Mouse (Mus musculus): ENCODE results near the gene Dgki. TPM values are rescaled to one million over a fixed set of nuclear protein-coding genes. Genes with fewer than 3 reads are reported as not detected.

Dgki gene
- polyA plus RNA-seq (2015; fragmentation: Nextera tagmentation; extraction: Ambion mirVana) = 0.14 and 0.19 TPM in 2 replicates

DNA sequence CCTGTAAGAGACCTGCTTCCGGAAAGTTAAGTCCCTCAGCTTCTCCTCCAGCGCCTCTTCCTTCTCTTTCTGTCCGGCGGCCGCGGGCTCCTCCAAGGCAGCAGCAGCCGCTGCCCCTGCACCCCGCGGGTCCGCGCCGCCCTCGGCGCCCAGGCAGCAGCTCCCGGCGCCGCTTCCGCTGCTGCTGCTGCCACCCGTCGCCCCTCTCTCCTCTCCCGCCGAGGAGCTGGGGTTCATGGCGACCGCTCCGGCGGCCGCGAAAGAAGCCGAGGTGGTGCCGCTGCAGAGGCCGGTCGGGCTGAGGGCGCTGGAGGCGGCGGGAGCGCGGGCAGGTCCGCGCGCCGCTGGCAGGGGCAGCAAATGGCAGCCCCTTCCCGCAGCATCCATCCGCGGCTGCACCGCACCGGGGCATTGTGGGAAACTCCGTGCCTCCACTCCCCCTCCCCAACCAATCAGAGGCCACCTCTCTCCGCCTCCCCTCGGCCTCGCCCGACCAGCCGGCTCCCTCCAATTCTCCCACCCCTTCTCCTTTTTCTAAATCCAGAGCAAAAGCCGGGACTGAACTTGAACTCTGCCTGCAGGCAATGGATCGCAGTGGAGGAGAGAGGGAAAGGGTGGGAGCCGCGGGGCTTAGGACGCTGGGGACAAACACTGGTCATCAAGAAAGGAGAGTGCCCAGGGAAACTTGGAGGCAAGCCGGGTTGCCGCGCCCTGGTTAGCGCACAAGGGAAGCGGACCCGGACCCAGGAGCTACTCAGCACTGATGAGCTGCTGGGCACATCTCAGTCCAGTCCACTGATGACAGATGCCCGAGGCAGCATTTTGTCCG is at the start of gene Dgki:
Gene Dgki (minus strand): TSS at position 623 of the 829 bp plus-strand sequence.
- DNase-seq (ENCODE audit: low spot score) = no peak

DNA sequence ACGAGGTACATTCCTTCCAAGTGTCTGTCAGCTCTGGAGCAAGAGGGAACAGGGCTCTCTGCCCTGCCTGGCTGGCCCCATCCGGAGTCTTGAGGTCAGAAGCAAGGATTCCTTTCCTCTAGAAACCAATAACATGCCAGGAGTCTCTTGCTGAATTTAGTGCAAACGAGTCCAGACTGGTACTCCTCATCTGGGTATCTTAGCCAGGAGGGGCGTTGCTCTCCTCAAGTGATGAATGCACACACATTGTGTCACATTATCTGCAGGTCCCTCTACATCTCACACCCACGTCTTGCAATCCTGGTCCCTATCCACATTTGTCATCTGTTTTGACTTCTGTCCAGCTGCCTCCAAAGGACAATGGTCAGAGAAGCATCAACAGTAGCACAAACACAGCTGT is 47.6 kb upstream of the Dgki start:
- no peak for DNase-seq (ENCODE audit: low spot score)

DNA sequence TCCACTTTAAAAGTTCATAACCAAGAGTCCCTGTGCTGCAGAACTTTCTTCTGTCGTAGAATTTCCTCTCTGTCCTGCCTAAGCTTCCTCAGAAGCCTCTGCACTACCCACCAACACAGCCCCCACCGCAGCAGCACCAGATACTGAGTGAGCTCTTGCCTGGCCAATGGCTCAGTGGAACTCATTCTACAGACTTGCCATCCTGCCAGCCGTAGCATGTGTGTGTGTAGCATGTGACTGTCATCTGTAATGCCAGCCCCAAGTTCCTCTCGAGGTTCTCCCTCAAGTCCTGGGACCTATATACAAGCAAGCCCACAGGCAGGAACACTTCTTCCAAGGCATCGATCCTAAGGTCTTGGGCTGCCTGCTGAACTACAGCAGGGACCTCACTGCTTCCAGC is 38.1 kb upstream of the Dgki start:
- no peak for DNase-seq (ENCODE audit: low spot score)

DNA sequence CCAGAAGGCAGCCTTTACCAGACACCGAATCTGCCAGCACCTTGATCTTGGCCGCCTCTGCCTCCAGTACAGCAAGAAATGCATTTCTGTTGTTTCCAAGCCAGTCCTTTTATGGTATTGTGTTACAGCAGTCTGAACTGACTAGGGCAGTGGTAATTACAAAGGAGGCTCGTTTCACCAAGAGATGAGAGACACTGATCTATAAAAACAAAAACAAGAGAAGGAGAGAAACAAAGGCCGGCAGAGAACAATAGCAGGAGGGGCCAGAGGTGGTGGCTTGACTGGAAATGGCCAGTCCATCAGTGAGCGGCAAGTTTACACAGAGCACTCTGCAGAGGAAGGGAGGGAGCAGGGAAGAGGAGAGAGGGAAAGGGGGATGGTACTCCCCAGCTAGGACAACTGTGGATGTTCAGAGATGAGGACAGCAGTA is 36.9 kb upstream of the Dgki start:
- DNase-seq (ENCODE audit: low spot score) = no peak

DNA sequence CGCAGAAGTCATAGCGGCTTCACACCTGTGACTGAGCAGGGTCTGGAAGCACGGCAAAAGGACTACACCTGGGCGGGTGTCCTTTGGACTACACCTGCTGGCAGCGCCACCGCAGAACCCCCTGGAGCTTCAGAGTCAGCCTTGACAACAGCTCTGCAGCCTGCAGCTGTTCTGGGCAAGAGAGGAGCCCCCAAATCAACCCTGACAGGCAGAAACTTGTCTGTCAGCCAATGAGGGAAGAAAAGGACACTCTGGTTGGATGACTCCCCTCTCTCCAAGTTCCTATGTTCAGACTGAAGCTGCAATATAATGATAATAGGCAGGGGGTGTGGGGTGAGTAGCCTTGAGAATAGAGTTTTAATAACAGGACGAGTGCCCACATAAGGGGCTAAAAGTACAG is 36.4 kb upstream of the Dgki start:
- no peak for DNase-seq (ENCODE audit: low spot score)

DNA sequence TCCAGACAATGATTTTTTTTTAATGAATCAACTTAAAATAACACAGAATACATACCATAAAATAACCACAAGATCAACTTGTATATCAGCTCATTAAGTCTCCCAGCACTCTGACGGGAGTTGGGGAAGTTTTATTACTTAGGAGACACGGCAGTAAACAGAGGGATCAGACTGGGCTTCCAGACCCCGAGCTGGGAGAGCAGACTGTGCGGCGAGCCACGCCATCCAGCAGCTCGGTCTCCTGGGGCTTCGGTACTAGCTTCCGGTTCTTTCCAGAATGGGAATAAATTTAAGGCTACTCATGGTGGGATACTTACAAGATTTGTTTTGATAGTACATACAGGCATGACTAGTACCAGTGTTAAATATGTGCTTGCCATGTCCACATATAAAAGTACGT is 32.9 kb upstream of the Dgki start:
- no peak for DNase-seq (ENCODE audit: low spot score)

DNA sequence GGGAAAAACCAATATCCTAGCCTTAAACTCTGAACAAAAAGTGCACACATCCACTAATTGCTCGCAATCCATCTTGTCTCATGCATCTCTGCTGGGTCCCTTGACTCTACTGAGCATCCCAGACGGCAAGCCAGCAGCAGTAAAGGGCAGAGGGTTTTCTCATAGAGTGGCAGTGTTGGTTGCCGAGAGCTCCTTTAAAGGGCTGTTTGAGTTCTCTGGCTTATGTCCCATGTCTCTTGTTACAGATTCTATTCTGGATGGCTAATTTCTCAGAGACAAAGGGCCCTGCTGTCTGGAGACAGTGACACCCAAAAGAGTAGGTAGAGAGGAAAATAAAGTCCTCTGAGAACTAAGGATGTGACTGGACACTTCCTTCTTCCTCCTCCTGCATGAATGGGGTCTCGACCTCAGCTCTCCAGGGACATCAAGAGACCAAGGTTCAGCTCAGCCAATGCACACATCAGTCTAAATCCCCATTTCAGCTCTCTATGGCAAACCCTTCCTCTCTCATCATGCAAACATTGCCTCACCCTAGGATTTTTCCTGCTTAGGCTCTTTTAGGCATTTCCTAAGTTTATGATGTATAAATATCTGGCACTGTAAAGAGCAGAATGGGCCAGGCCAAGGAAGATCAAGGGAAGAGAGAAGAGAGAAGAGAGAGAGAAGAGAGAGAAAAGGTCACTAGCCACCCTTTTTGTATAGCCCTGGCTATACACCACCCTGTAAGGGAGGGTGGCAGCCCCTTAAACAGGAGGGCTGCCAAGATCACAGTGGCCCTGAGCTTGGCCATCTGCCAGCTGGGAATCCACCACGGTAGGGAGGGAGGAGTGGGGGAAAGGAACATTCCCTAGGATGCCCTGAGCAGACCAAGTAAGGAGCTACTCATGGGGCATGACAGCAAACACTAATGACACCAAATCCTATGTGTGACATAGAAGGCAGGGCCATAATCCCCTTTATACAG is 30.2 kb upstream of the Dgki start:
- DNase-seq (ENCODE audit: low spot score) = no peak

DNA sequence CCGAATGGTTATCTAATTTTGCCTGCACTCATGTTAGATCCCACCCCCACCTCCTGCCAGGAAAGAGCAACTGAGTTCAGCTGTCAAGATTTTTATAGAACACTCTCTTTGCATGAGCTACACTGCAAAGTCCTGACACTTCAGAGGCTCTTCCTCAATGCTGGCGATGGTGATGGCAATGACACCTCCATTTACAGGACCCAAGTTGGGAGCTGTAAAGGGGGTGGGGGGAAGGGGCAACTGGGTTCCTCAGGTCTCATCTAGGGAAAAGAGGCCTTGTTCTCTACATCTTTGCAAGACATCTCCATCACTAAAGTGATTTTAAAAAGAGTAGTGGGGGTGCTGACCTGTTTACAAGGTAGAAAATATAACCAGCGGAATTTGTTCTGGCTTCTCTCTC is 29.4 kb upstream of the Dgki start:
- no peak for DNase-seq (ENCODE audit: low spot score)

DNA sequence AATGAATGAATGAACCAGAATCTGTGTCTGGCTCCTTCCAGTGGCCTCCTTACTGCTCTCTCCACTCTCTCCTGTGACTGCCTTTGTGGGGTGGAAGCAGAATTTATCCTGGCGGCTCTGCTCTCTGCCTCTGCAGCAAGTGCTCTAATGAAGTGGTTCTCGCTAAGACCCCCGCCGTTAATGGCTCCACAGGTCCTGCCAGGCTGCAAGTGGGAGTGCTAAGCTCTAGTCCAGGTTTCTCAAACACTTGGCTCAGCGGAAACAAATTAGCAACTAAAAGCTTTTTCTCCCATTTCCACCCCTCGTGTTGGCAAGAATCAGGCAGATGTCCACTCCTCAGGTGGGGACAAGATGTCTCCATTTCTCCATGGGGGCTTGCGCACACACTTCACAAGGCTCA is 28.7 kb upstream of the Dgki start:
- DNase-seq (ENCODE audit: low spot score) = no peak

DNA sequence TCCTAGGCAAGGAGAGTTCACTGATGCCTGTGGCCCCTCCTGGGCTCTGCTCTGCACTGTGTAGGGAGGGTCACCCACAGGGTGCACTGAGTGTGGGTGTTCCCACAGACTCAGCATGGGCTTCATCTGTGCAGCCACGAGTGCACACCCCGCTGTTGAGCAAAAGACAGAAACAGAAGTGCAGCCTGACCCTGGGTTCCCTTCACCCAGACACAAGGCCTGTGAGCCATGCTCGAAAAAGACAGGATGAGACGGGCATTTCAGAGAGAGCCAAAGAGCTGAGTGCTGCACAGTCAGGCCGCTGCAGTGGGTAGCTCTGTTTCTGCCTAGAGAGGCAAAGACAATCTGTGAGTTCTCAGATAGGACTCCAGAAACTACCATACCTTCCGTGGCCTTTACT is 27.5 kb upstream of the Dgki start:
- no peak for DNase-seq (ENCODE audit: low spot score)

DNA sequence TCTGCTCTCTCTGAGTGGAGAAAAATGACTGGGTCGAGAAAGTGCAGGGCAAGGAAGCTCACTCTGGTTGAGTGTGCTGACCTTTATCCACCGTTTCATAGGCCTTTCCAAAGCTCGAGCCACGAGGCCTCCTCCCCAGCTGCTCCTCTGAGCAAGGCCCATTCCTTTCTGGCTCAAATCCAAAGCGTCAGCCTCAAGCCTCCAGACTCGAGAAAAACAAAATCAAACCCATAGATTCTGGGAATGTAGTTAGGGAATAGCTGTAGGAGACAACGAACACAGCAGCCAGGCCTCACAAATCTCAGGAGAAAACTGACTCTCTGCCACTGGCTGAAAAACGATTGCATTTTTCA is 26.6 kb upstream of the Dgki start:
- no peak for DNase-seq (ENCODE audit: low spot score)

DNA sequence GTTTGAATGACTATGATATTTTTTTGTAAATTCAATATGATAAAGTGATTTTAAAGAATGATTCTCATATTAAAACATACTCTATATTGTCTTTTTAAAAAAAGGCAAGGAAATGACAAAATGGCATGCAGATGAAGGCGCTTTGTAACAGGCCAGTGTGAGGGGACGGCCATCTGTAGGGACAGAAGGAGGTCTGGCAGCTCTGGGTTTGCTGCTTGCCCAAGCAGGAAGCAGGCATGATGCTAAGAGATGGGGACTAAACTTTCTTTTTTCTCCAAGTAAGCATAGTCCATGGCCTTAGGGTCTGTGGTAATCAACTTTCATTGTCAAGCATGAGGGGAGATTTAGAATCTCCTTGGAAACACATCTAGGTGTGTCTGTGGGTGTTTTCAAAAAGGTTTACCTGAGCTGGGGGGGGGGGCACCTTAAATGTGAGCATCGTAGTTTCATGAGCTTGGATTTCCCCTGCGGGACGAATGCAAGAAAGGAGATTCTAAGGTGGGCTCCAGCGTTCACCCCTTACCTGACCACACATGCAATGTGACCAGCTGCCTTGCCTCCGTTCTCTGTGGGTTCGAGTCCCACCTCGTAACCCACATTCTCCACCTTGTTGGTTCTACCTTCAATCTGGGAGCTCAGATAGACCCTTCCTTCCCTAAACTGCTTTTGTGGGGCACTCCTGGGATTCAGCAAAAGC is 26.1 kb upstream of the Dgki start:
- no peak for DNase-seq (ENCODE audit: low spot score)

DNA sequence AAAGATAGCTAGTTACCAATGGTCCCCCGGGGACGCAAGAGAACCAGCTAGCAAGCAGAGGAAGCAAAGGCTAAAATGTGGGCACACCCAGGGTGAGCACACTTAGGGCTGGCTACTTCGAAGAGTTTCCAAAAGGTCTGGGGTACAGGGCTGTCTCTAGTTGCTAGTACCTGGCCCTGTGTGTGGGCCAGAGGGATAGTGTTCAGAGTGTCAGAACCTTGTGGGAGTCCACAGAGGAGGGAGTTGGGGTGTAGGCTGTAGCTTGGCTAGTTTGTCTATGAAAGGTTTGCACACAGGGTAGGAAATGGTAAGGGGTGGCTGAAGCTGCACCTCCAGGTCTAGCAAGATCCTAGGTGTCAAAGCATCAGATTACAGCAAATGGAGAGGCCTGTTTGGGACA is 25.1 kb upstream of the Dgki start:
- DNase-seq (ENCODE audit: low spot score) = no peak

DNA sequence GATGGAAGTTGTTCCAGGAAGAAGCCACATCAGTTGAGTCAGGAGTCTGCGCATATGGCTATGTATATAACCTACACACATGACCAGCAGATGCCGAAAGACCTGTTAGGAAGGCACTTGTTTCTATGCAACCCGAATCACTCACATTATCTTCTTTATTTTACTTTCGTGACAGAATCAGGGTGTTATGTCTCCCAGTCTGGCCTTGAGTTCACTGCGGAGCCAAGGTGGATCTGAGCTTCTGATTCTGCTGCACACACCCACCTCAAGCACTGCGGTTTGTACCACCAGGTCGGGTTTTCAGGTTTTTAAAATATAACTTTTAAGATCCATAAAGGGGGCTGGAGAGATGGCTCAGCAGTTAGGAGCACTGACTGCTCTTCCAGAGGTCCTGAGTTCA is 22.7 kb upstream of the Dgki start:
- no peak for DNase-seq (ENCODE audit: low spot score)

DNA sequence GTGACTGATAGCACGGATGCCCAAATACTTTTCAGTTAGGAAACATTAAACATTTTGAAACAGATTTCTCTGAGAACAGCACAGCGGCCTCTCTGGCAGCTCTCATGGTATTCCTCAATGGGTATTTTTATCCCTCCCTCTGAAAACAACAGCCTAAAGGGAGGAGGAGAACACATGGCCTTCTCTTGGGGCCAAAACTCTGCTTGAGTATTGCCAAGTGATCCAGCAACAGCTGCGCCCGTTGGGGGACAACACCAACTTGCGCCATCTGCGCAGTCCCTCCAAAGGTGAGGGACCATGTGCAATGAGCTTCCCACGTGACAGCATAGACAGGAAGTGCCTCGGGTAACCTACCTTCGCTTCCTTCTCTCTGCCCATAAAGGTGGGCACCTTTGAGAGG is 22.1 kb upstream of the Dgki start:
- DNase-seq (ENCODE audit: low spot score) = no peak

DNA sequence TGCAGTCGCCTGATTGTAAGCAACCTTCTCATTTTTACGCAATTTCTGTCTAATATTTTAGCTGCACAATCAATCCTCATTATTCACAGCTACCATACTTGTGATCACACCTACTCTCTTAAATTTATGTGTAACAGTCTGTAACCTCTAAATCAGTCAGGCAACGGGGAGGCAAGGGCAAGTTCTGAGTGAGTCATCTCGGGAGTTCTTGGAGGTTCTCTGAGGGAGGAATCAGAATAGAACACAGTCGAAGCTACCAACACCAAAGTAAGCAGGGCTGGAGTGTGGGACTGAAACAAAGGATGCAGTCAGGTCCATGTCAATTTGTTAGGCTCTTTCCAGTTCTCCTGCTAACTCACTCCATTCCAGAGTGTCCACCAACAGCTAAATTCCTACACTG is 17.9 kb upstream of the Dgki start:
- DNase-seq (ENCODE audit: low spot score) = no peak

DNA sequence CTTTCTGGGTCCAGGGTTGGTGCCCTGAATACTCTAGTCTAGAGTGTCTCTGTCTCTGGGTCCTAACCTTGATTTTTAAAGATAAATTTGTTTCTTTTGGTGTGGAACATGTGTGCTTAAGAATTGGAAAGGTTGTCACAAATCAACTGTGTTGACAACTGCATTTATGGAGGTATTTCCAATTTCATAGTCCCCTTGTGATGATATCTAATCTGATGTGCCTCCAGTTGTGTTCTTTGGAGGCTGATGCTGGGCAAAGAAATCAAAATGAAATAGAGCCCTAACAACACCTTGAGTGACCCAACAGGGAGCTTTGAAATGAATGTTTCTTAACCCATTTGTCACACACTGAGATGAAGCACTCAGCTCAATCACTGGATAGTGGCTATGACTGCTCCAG is 15.5 kb upstream of the Dgki start:
- no peak for DNase-seq (ENCODE audit: low spot score)

DNA sequence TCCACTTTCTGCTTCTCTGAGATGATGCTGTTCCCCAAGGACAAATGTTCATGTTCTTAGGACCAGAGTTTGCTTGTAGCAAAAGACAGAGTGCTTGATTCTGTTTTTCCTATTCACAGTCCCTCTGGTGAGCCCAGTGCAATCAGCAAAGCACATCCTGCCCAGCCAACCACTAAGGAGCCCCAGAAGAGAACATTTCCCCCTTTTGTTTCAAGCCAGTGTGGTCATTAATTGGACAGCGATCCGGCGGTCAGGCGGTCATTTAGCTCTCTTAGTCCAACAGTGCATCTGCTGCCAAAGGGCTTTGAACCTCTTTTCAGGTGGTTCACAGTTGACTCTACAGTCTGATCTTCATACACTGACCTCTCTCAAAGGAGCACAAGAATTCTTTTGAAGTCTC is 10.6 kb upstream of the Dgki start:
- no peak for DNase-seq (ENCODE audit: low spot score)

DNA sequence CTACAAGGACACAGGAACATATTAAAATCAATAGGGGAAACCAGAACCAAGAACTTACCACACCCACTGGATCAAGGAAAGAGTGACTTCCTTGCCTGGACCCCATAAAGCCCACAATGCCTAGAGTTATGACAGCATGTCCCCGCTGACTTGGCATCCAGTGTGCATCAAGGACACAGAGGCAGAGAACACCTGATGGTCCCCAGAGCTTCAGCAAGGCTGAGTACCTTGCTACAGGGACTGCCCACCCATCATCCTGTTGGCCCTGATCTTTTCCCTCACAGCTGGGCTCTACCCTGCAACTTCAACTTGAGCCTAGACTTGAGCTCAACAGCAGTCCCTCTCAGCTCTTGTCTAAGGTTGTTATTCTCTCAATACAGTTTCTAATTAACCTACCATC is 6.6 kb upstream of the Dgki start:
- no peak for DNase-seq (ENCODE audit: low spot score)

DNA sequence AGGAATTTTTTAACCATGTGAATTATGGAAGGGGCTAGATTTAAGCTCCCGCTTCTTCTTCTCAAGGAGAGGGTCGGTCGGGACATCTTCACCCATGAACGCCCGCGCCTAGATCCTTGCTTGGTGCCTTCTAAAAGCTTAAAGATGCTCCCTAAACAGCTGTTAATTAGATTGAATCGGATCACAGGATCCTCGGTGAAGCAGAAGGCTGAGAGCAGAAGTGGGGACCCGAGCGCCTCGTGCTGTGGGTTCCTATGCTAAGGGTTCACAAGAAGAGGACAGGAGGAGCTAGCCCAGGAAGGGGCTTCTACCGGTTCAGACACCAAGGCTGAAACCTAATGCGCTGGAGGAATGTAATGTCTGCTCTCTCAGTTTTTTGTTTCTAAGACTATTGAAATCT is 508 bp upstream of the Dgki start:
- DNase-seq (ENCODE audit: low spot score) = no peak

DNA sequence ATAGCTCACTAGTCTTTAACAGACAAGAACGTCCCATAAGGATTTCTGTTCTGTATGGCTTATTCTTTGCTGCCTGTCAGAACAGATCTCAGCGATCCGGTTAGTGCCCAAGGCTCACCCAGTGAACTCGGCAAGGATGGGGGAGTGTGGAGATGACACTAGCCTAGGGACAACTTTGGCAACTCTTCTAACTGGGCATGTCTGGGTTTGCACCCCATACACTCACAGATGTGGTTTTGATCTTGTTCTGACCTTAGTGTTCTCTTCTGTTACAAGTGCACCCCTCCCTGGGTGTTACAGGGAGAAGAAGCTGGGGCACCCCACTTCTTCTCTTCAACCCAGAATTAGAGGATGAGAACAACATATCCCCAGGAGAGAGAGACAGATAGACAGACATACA is 1.0 kb downstream of the Dgki start:
- DNase-seq (ENCODE audit: low spot score) = no peak
